ENCODE assay signal across 8 mouse cellular contexts in genomic region chr11:17212141-17212495, GRCm38 (mm10). TPM values are rescaled to one million over a fixed set of nuclear protein-coding genes. Genes with fewer than 3 reads are reported as not detected.
DNase-seq lines count a peak whose midpoint lies in the region; ATAC-seq and TF ChIP-seq lines count a peak whose summit lies in the region.

No protein-coding gene starts in this region.

- H3K36me3 ChIP-seq in intestine, embryonic 14.5 days (ENCODE audit: control insufficient read depth, insufficient read depth, low read length), result peaks cover 22% of the 10 kb centered on the region
- H3K36me3 ChIP-seq in midbrain, embryonic 15.5 days (replicated peaks), result peaks cover 11% of the 10 kb centered on the region; the same call in 1 of the 2 replicates

- H3K27me3 ChIP-seq in intestine, embryonic 14.5 days (replicated peaks; ENCODE audit: control insufficient read depth, insufficient read depth, low read length), result no peaks in the 10 kb centered on the region
- H3K27me3 ChIP-seq in midbrain, embryonic 15.5 days (replicated peaks), result no peaks in the 10 kb centered on the region

- peak overlapping the region; percentile 75 for H3K4me3 ChIP-seq in left cerebral cortex, adult 2 months
- peak overlapping the region; percentile 96 for H3K4me3 ChIP-seq in intestine, embryonic 14.5 days (ENCODE audit: low read depth, low read length)
- peak overlapping the region; percentile 81 for H3K4me3 ChIP-seq in midbrain, embryonic 15.5 days

- no peak for DNase-seq in left cerebral cortex, adult 2 months (ENCODE audit: extremely low spot score in 1 of 2, low spot score in 2 of 2)
- no peak for DNase-seq in left cerebral cortex, adult 18-20 months (ENCODE audit: low spot score in 2 of 2)
- DNase-seq in c-Kit-positive CD71-positive TER-119-negative erythroid progenitor cells, embryonic 14.5 days (ENCODE audit: low read depth), result peak; percentile 43
- DNase-seq in intestine, embryonic 14.5 days (ENCODE audit: low spot score), result no peak
- DNase-seq in retina, postnatal 1 day, result no peak
- DNase-seq in adrenal gland, postnatal 10 days, result no peak
- no peak for DNase-seq in frontal cortex, postnatal 25 days (ENCODE audit: low spot score in 2 of 2)

- H3K9me3 ChIP-seq in intestine, embryonic 14.5 days (ENCODE audit: control insufficient read depth, low read length), result no peaks in the 10 kb centered on the region
- H3K9me3 ChIP-seq in midbrain, embryonic 15.5 days, result no peaks in the 10 kb centered on the region

- no peak for ATAC-seq in intestine, embryonic 14.5 days (replicated peaks; ENCODE audit: low FRiP score, low TSS enrichment, low read depth)
- ATAC-seq in midbrain, embryonic 15.5 days (replicated peaks), result no peak; the same call in 1 of the 2 replicates

- H3K4me2 ChIP-seq in intestine, embryonic 14.5 days (ENCODE audit: low read length), result peak overlapping the region; percentile 89
- peak overlapping the region; percentile 66 for H3K4me2 ChIP-seq in midbrain, embryonic 15.5 days

- peak overlapping the region; percentile 100 for H3K27ac ChIP-seq in left cerebral cortex, adult 2 months
- peak overlapping the region; percentile 90; the same call in 1 of the 2 replicates for H3K27ac ChIP-seq in intestine, embryonic 14.5 days (ENCODE audit: low read depth)
- peak overlapping the region; percentile 81 for H3K27ac ChIP-seq in midbrain, embryonic 15.5 days

- H3K9ac ChIP-seq in intestine, embryonic 14.5 days (ENCODE audit: low read length), result peak overlapping the region; percentile 90
- H3K9ac ChIP-seq in midbrain, embryonic 15.5 days, result peak overlapping the region; percentile 74

- 2% methylated on average over 10 of the region's 10 CpGs for WGBS in intestine, embryonic 14.5 days
- 3% methylated on average over 10 of the region's 10 CpGs for WGBS in midbrain, embryonic 15.5 days

- peaks cover 20% of the 10 kb centered on the region for H3K4me1 ChIP-seq in intestine, embryonic 14.5 days (replicated peaks; ENCODE audit: control insufficient read depth, insufficient read depth, low read length)
- peaks cover 26% of the 10 kb centered on the region for H3K4me1 ChIP-seq in midbrain, embryonic 15.5 days

- TF ChIP-seq CTCF in left cerebral cortex, adult 2 months (IDR thresholded peaks at IDR 0.05), result no peak

- intact Hi-C loops in left cerebral cortex, adult 2 months (cut with DNase I), result loop anchor here (10.0 kb wide), 1 partner anchor 707 kb away; the partner anchor contains the start of gene Sec61g

RNA-seq across cellular contexts. Expression of gene Pno1, which starts 0.8 kb away (rescaled TPM):
- total RNA-seq in left cerebral cortex, adult 2 months (2021), result 10 to 100 TPM; 23.0 to 25.7 TPM
- 10 to 100 TPM; 24.2 to 24.9 TPM for total RNA-seq in left cerebral cortex, adult 18-20 months (2021)
- 86.2 and 89.4 TPM in 2 replicates for polyA plus RNA-seq in intestine, embryonic 14.5 days (2014; fragmentation: Nextera tagmentation; extraction: Ambion mirVana)
- polyA plus RNA-seq in midbrain, embryonic 15.5 days (2015; fragmentation: Nextera tagmentation; extraction: Ambion mirVana), result 35.0 and 38.8 TPM in 2 replicates
- total RNA-seq in adrenal gland, postnatal 10 days (2021), result 10 to 100 TPM; 35.0 to 38.5 TPM

RNA-seq across cellular contexts. Expression of gene Wdr92, which starts 30.2 kb away (rescaled TPM):
- 1 to 10 TPM; 6.7 to 8.8 TPM for total RNA-seq in left cerebral cortex, adult 2 months (2021)
- total RNA-seq in left cerebral cortex, adult 18-20 months (2021), result 10 to 100 TPM in 1 of 2 experiments, 1 to 10 TPM in 1; 9.2 to 10.0 TPM
- polyA plus RNA-seq in intestine, embryonic 14.5 days (2014; fragmentation: Nextera tagmentation; extraction: Ambion mirVana), result 27.0 and 27.7 TPM in 2 replicates
- 19.3 and 20.0 TPM in 2 replicates for polyA plus RNA-seq in midbrain, embryonic 15.5 days (2015; fragmentation: Nextera tagmentation; extraction: Ambion mirVana)
- 10 to 100 TPM; 13.7 to 14.6 TPM for total RNA-seq in adrenal gland, postnatal 10 days (2021)

RNA-seq across cellular contexts. Expression of gene C1d, which starts 45.3 kb away (rescaled TPM):
- 10 to 100 TPM; 38.6 to 46.2 TPM for total RNA-seq in left cerebral cortex, adult 2 months (2021)
- total RNA-seq in left cerebral cortex, adult 18-20 months (2021), result 10 to 100 TPM; 45.0 to 45.9 TPM
- polyA plus RNA-seq in intestine, embryonic 14.5 days (2014; fragmentation: Nextera tagmentation; extraction: Ambion mirVana), result 110 and 113 TPM in 2 replicates
- polyA plus RNA-seq in midbrain, embryonic 15.5 days (2015; fragmentation: Nextera tagmentation; extraction: Ambion mirVana), result 143 and 148 TPM in 2 replicates
- 10 to 100 TPM; 54.5 to 63.3 TPM for total RNA-seq in adrenal gland, postnatal 10 days (2021)

RNA-seq across cellular contexts. Expression of gene Ppp3r1, which starts 53.1 kb away (rescaled TPM):
- 100 to 1,000 TPM; 688 to 716 TPM for total RNA-seq in left cerebral cortex, adult 2 months (2021)
- 100 to 1,000 TPM; 724 to 738 TPM for total RNA-seq in left cerebral cortex, adult 18-20 months (2021)
- polyA plus RNA-seq in intestine, embryonic 14.5 days (2014; fragmentation: Nextera tagmentation; extraction: Ambion mirVana), result 92.9 and 94.5 TPM in 2 replicates
- polyA plus RNA-seq in midbrain, embryonic 15.5 days (2015; fragmentation: Nextera tagmentation; extraction: Ambion mirVana), result 195 and 200 TPM in 2 replicates
- 10 to 100 TPM; 89.5 to 97.4 TPM for total RNA-seq in adrenal gland, postnatal 10 days (2021)
